Mouse (Mus musculus) cerebellum, adult 9-10 months (tissue): ENCODE results near the gene Edem1.

Source experiments
- DNase-seq: peaks from one replicate; pipeline ENCODE4 v3.0.0; 2022

Gene Edem1

GRCm38 (mm10) chr6:108880368-108881013 lies 52.0 kb downstream of the Edem1 start:
- DNase-seq = no peak

GRCm38 (mm10) chr6:108881074-108881473 lies 52.6 kb downstream of the Edem1 start:
- no peak for DNase-seq

GRCm38 (mm10) chr6:108883826-108884225 lies 55.4 kb downstream of the Edem1 start:
- no peak for DNase-seq

GRCm38 (mm10) chr6:108884603-108885002 lies 56.2 kb downstream of the Edem1 start:
- DNase-seq = no peak

- DNase-seq = no peak
Observed at GRCm38 (mm10) chr6:108886346-108886745, 57.9 kb downstream of the Edem1 start.

GRCm38 (mm10) chr6:108892589-108892988 lies 64.1 kb downstream of the Edem1 start:
- no peak for DNase-seq

GRCm38 (mm10) chr6:108895129-108895528 lies 66.7 kb downstream of the Edem1 start:
- DNase-seq = no peak

GRCm38 (mm10) chr6:108895976-108896375 lies 67.5 kb downstream of the Edem1 start:
- DNase-seq = no peak

- no peak for DNase-seq
Observed at GRCm38 (mm10) chr6:108896525-108897087, 68.2 kb downstream of the Edem1 start.

- no peak for DNase-seq
Observed at GRCm38 (mm10) chr6:108899231-108899630, 70.8 kb downstream of the Edem1 start.

GRCm38 (mm10) chr6:108902124-108902523 lies 73.7 kb downstream of the Edem1 start:
- DNase-seq = no peak

- no peak for DNase-seq
Observed at GRCm38 (mm10) chr6:108903280-108903679, 74.8 kb downstream of the Edem1 start.

- no peak for DNase-seq
Observed at GRCm38 (mm10) chr6:108906539-108906938, 78.1 kb downstream of the Edem1 start.
